Mouse (Mus musculus) ES-E14 (cell line): ENCODE results near the gene Pdlim1.

ENCODE experiments used
- CHD2 ChIP-seq: IDR thresholded peaks from 2 replicates; pipeline ENCODE4 v1.6.1; 2014; ENCODE audit warnings: mild to moderate bottlenecking, low read depth, low read length, inconsistent platforms
- HCFC1 ChIP-seq: IDR thresholded peaks from 2 replicates; pipeline ENCODE4 v1.6.1; 2012; ENCODE audit warnings: low read length, inconsistent platforms, borderline replicate concordance; ENCODE audit not compliant: insufficient read depth
- ZNF384 ChIP-seq: IDR thresholded peaks from 2 replicates; pipeline ENCODE4 v1.6.1; 2012; ENCODE audit warnings: low read depth, low read length, inconsistent platforms

DNA sequence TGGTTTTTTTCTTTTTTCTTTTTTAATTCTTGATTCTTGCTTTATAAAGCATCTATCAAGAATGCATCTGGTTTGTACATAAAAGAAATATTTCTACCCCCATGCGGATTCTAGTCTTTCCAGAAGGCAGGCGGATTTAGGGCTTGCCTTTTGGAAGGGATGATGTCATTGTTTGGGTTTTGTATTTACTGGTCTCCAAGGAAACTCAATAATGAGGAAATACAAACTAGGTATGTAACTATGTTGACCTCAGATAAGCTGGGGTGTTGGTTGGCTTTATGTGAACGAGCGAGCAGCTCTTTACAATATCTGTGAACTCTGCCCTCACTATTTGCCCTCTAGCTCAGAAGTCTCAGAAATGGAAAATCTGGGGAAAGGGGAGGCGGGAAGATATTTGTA, 24.4 kb downstream of the Pdlim1 start:
- no peak for TF ChIP-seq ZNF384
- TF ChIP-seq HCFC1, result no peak
- TF ChIP-seq CHD2, result no peak
